Mouse (Mus musculus) kidney, adult 2 months (tissue): ENCODE results near the gene Ppy.

Experiments used
- CTCF ChIP-seq: fragments of 200-500 bp; conservative IDR thresholded peaks from 2 replicates; pipeline ENCODE4 v1.5.1; 2011; ENCODE audit warnings: low read depth, mild to moderate bottlenecking, control low read depth, low read length, moderate library complexity, mixed read lengths; ENCODE audit not compliant: insufficient read depth, insufficient read length
- POLR2A ChIP-seq: fragments of 200-500 bp; IDR thresholded peaks from one replicate; pipeline ENCODE4 v1.6.1; 2011; ENCODE audit warnings: low read depth, low read length, control low read depth

DNA sequence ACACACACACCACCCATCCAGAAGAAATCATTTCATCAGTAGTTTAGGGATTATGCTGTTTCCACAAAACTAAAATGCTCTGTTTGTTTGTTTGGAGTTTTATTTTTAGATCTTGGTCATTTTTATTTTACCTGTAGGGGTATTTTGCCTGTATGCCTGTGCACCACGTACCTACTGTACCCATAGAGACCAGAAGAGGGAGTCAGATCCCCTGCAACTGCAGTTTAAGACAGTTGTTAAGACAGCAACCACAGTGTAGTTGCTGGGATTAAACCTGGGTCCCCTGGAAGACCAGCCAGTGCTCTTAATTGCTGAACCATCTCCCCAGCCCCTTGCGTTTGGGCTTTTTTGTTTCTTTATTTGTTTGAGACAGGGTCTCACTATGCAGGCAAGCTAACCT lies 32.1 kb downstream of the Ppy start:
- peak; percentile 49 for TF ChIP-seq CTCF
- no peak for TF ChIP-seq POLR2A
